Mouse (Mus musculus) stomach, embryonic 14.5 days (tissue): ENCODE measurements around the gene Lrrk1. TPM values are rescaled to one million over a fixed set of nuclear protein-coding genes. Genes with fewer than 3 reads are reported as not detected.

Experiments
- ATAC-seq: fragments of 200-750 bp; cut with Nextera tagmentation; 2 replicates; pipeline ENCODE4 v1.8.0; 2017; ENCODE audit warnings: low read depth, moderate TSS enrichment; ENCODE audit not compliant: insufficient number of reproducible peaks, insufficient read depth, low FRiP score
- H3K27ac ChIP-seq: fragments of 300-500 bp; sonication (generic); 2 replicates; pipeline ENCODE4 v1.5.1; 2014; ENCODE audit warnings: mild to moderate bottlenecking, low read length, moderate library complexity, mixed read lengths
- H3K27me3 ChIP-seq: fragments of 300-500 bp; sonication (generic); 2 replicates; pipeline ENCODE4 v1.6.1; 2014; ENCODE audit warnings: low read length, control low read depth, mixed read lengths; ENCODE audit not compliant: control insufficient read depth, insufficient read depth
- H3K36me3 ChIP-seq: fragments of 300-500 bp; sonication (generic); 2 replicates; pipeline ENCODE4 v1.6.1; 2014; ENCODE audit warnings: mild to moderate bottlenecking, control low read depth, low read length, moderate library complexity, mixed read lengths; ENCODE audit not compliant: control insufficient read depth, insufficient read depth
- H3K4me1 ChIP-seq: fragments of 300-500 bp; sonication (generic); 2 replicates; pipeline ENCODE4 v1.6.1; 2014; ENCODE audit warnings: low read length, control low read depth, mixed read lengths; ENCODE audit not compliant: control insufficient read depth, insufficient read depth
- H3K4me2 ChIP-seq: fragments of 300-500 bp; sonication (generic); replicated peaks from 2 replicates; pipeline ENCODE4 v1.6.1; 2014; ENCODE audit warnings: low read depth, low read length, control low read depth
- H3K4me3 ChIP-seq: fragments of 300-500 bp; sonication (generic); 2 replicates; pipeline ENCODE4 v1.5.1; 2014; ENCODE audit warnings: low read depth, low read length, control low read depth
- H3K9ac ChIP-seq: fragments of 300-500 bp; sonication (generic); replicated peaks from 2 replicates; pipeline ENCODE4 v1.6.1; 2014; ENCODE audit warnings: low read depth, mild to moderate bottlenecking, control low read depth, low read length, moderate library complexity, mixed read lengths
- H3K9me3 ChIP-seq: fragments of 300-500 bp; sonication (generic); 2 replicates; pipeline ENCODE4 v1.6.1; 2016; ENCODE audit warnings: low read depth, low read length, control low read depth; ENCODE audit not compliant: control insufficient read depth
- WGBS: fragments of 180-500 bp; shearing (Covaris S2); extraction: QIAGEN DNeasy Blood & Tissue Kit; methylation state at CpG from one replicate; pipeline ENCODE4 v1.1.7; 2014; 5-methylcytosine and 5-hydroxymethylcytosine counted together
- polyA plus RNA-seq: library from polyadenylated mRNA; unstranded; fragments of >200 nt; fragmentation: Nextera tagmentation; extraction: Ambion mirVana; gene quantifications from 2 replicates; pipeline ENCODE4 v1.2.1, GENCODE M21; 2014

Lrrk1 gene
- polyA plus RNA-seq, 1 experiment from 2014 or later, result 17.9 TPM

DNA sequence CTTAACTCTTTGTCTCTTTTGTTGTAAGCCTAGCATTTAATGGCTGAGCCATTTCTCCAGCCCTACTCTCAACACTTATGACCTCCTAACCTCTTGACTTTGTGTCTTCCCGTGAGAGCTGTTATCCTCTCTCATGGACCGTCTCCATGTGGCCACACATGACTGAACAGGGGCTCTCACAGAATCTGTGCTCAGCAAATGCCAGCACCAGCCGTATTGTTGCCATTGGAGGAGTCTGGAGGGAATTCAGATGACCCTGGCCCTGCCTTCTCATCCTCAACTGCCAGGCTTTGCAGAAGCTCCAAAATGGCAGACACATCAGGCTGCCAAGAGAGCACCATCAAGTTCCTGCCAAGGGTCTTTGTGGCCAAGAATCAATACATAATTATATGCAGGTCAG is 9.1 kb upstream of the Lrrk1 start:
- WGBS, result 64% methylated on average over 3 of the region's 3 CpGs
- ATAC-seq, result no peak
- H3K27ac ChIP-seq, result no peak overlapping the region

GRCm38 (mm10) chr7:66388621-66389532 is 727 bp upstream of the Lrrk1 start:
- ATAC-seq, result peak; percentile 69; the same call in 1 of the 2 replicates
- 11% methylated on average over 28 of the region's 28 CpGs for WGBS
- H3K36me3 ChIP-seq, result no peaks in the 10 kb centered on the region
- no peaks in the 10 kb centered on the region for H3K9me3 ChIP-seq
- H3K27me3 ChIP-seq, result no peaks in the 10 kb centered on the region
- H3K4me1 ChIP-seq, result peaks cover 6% of the 10 kb centered on the region; the same call in 1 of the 2 replicates
- peak overlapping the region; percentile 95 for H3K4me2 ChIP-seq
- no peak overlapping the region; the same call in 1 of the 2 replicates for H3K27ac ChIP-seq
- peak overlapping the region; percentile 65 for H3K4me3 ChIP-seq
- peak overlapping the region; percentile 68 for H3K9ac ChIP-seq

More for the DNA sequence above, 9.1 kb upstream of the Lrrk1 start:
- H3K4me2 ChIP-seq, result no peak overlapping the region
- no peaks in the 10 kb centered on the region for H3K27me3 ChIP-seq
- peaks cover 4% of the 10 kb centered on the region; the same call in 1 of the 2 replicates for H3K36me3 ChIP-seq
- peaks cover 8% of the 10 kb centered on the region; the same call in 1 of the 2 replicates for H3K4me1 ChIP-seq
- no peak overlapping the region for H3K4me3 ChIP-seq
- H3K9ac ChIP-seq, result no peak overlapping the region
- no peaks in the 10 kb centered on the region for H3K9me3 ChIP-seq

GRCm38 (mm10) chr7:66387419-66387812 is 734 bp downstream of the Lrrk1 start:
- H3K4me1 ChIP-seq, result peaks cover 6% of the 10 kb centered on the region; the same call in 1 of the 2 replicates
- H3K27ac ChIP-seq, result peak overlapping the region; percentile 52; the same call in 1 of the 2 replicates
- ATAC-seq, result no peak
- H3K4me3 ChIP-seq, result peak overlapping the region; percentile 65
- H3K36me3 ChIP-seq, result no peaks in the 10 kb centered on the region
- H3K9ac ChIP-seq, result peak overlapping the region; percentile 68
- H3K4me2 ChIP-seq, result peak overlapping the region; percentile 95
- no peaks in the 10 kb centered on the region for H3K27me3 ChIP-seq
- 5% methylated on average over 13 of the region's 13 CpGs for WGBS
- no peaks in the 10 kb centered on the region for H3K9me3 ChIP-seq

DNA sequence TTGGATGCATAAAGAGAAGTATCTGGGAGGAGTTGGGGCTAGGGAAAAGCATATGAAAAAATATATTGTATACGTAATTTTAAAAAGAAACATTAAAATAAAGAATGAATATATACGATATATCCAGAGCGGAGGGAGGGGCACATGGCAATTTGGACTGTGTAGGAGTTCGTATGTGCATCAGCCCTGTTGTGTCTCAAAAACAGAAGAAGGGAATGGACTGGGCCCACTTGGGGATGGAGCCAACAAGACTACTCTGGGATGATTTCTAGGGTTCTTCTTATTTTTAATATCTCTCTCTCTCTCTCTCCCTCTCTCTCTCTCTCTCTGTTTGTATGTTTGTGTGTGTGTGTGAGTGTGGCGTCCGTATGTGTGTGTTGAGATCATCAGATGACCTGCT is 1.7 kb downstream of the Lrrk1 start:
- Histone ChIP-seq H3K4me2 (no peak overlapping the region), H3K27ac (no peak overlapping the region), H3K4me1 (peaks cover 6% of the 10 kb centered on the region; the same call in 1 of the 2 replicates), H3K4me3 (no peak overlapping the region), H3K36me3 (no peaks in the 10 kb centered on the region), H3K9ac (no peak overlapping the region), H3K9me3 (no peaks in the 10 kb centered on the region), H3K27me3 (no peaks in the 10 kb centered on the region)
- ATAC-seq, result no peak
- WGBS, result 94% methylated on average over 6 of the region's 6 CpGs

DNA sequence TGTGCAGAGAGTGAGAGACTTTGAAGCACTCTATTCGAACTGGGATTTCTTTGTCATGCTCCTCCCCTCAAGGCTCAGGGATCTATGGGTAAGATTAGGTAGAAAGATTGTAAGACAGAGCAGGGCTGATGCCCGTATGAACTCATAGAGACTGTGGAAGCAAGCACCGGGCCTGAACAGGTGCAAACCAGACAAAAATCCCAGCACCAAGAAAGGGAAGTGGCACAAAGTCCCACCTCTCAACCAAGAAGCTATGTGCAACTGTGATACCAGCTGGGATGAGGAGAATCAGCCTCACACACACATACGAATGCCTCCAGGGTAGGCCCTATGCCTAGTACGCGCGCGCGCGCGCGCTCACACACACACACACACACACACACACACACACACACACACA is 2.3 kb downstream of the Lrrk1 start:
- no peak for ATAC-seq
- H3K4me3 ChIP-seq, result no peak overlapping the region
- WGBS, result 91% methylated on average over 12 of the region's 12 CpGs
- no peaks in the 10 kb centered on the region for H3K36me3 ChIP-seq
- no peak overlapping the region for H3K27ac ChIP-seq
- H3K9ac ChIP-seq, result no peak overlapping the region
- H3K4me1 ChIP-seq, result peaks cover 6% of the 10 kb centered on the region; the same call in 1 of the 2 replicates
- no peaks in the 10 kb centered on the region for H3K9me3 ChIP-seq
- H3K27me3 ChIP-seq, result no peaks in the 10 kb centered on the region
- no peak overlapping the region for H3K4me2 ChIP-seq

DNA sequence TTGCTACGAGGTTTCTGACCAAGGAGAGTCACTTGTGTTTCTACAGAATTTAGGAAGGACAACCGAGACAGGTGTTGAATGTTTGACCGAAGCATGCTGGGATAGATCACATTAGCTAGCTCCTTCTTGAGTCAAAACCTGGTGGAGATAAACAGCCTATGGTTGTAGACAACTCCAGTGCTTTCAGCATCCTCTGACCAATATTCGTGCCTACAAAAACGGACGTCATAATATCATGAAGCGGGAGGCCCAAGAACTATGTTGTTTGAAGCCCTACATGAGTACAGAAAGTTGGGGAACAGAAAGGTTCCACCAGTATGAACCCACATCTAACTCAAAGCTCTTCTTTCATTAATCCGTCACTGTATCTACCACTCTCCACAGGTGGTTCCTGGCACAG is 3.3 kb downstream of the Lrrk1 start:
- 87% methylated on average over 8 of the region's 8 CpGs for WGBS
- H3K36me3 ChIP-seq, result no peaks in the 10 kb centered on the region
- H3K27ac ChIP-seq, result no peak overlapping the region
- H3K9me3 ChIP-seq, result no peaks in the 10 kb centered on the region
- H3K27me3 ChIP-seq, result no peaks in the 10 kb centered on the region
- H3K4me2 ChIP-seq, result no peak overlapping the region
- no peak overlapping the region for H3K4me3 ChIP-seq
- peaks cover 6% of the 10 kb centered on the region; the same call in 1 of the 2 replicates for H3K4me1 ChIP-seq
- no peak overlapping the region for H3K9ac ChIP-seq
- ATAC-seq, result no peak

DNA sequence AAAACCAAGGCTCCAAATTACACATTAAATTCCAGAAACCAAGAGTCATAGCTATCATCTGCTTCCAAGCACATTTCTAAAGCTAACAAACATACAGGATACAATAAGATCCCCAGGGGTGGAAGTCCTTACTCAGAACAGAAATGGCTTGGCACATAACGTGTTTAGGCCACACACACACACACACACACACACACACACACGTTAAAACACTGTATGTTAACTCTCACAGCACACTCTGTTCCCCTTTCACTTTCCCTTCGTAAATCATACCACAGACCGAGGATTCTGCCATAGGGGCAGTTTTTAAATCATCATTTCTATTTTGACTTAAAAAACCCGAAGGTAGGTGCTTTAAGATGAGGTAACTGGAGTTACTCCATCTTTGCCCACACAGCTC is 3.9 kb downstream of the Lrrk1 start:
- 61% methylated on average over 5 of the region's 5 CpGs for WGBS

GRCm38 (mm10) chr7:66376560-66376959 is 11.6 kb downstream of the Lrrk1 start:
- Histone ChIP-seq H3K27me3 (no peaks in the 10 kb centered on the region), H3K9me3 (no peaks in the 10 kb centered on the region), H3K9ac (no peak overlapping the region; the same call in 1 of the 2 replicates), H3K4me1 (no peaks in the 10 kb centered on the region), H3K36me3 (no peaks in the 10 kb centered on the region), H3K4me2 (no peak overlapping the region), H3K27ac (peak overlapping the region; percentile 55; the same call in 1 of the 2 replicates), H3K4me3 (no peak overlapping the region)
- 74% methylated on average over 10 of the region's 10 CpGs for WGBS
- ATAC-seq, result no peak

More for the DNA sequence above, 3.9 kb downstream of the Lrrk1 start:
- H3K36me3 ChIP-seq, result no peaks in the 10 kb centered on the region
- ATAC-seq, result no peak
- H3K9me3 ChIP-seq, result no peaks in the 10 kb centered on the region
- H3K27ac ChIP-seq, result no peak overlapping the region
- no peak overlapping the region for H3K4me2 ChIP-seq
- H3K27me3 ChIP-seq, result no peaks in the 10 kb centered on the region
- peaks cover 6% of the 10 kb centered on the region; the same call in 1 of the 2 replicates for H3K4me1 ChIP-seq
- H3K4me3 ChIP-seq, result no peak overlapping the region
- H3K9ac ChIP-seq, result no peak overlapping the region
